Mouse (Mus musculus): ENCODE results near the gene Gm20431.

DNA sequence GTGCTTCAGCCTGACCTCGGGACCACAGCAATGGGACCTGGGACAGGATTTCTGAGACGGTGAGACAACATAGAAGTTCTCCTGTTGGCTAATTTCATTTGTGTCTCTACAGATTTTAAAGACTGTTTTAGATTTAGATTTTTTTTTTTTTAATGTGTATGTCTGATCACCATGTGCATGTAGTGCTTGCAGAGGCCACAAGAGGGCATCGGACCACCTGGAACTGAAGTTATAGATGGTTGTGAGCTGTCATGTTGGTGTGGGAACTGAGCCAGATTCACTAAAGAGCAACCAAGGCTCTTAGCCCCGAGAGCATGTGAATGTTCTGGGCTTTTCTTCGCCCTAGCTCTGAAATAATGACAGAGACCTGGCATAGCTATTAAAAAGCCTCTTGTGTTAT, 19.4 kb upstream of the Gm20431 start:
- TF ChIP-seq CTCF (IDR thresholded peaks at IDR 0.05; ENCODE audit: control insufficient read depth, insufficient read depth, insufficient replicate concordance, low read depth, low read length) (peak; percentile 30; the same call in 1 of the 2 replicates), POLR2A (IDR thresholded peaks at IDR 0.05; ENCODE audit: control insufficient read depth, low read depth, low read length) (no peak)

All from testis, adult 2 months (tissue).